Mouse (Mus musculus) myocyte (in vitro differentiated cells): ENCODE results near the gene Acp4. TPM values are rescaled to one million over a fixed set of nuclear protein-coding genes. Genes with fewer than 3 reads are reported as not detected.
"Not testable (repeated sequence)": the region's sequence is repeated elsewhere in the genome, so short reads cannot be mapped to it uniquely, and the experiment has no call there.

Experiments used
- H3K27me3 ChIP-seq: one replicate; pipeline ENCODE4 v1.6.1; 2011; ENCODE audit not compliant: control insufficient read depth, insufficient read depth, insufficient read length
- H3K36me3 ChIP-seq: one replicate; pipeline ENCODE4 v1.6.1; 2011; ENCODE audit not compliant: control insufficient read depth, insufficient read depth
- H3K4me2 ChIP-seq: one replicate; pipeline ENCODE4 v1.6.1; 2011; ENCODE audit warnings: low read depth, control low read depth
- H3K4me3 ChIP-seq: one replicate; pipeline ENCODE4 v1.5.1; 2011; ENCODE audit warnings: mild to moderate bottlenecking, control low read depth, moderate library complexity
- H3K79me2 ChIP-seq: one replicate; pipeline ENCODE4 v1.6.1; 2011; ENCODE audit not compliant: control insufficient read depth, insufficient read depth
- H3ac ChIP-seq: one replicate; pipeline ENCODE4 v1.6.1; 2011; ENCODE audit not compliant: control insufficient read depth, insufficient read length
- E2F4 ChIP-seq: IDR thresholded peaks from one replicate; pipeline ENCODE4 v1.6.1; 2011; ENCODE audit warnings: mild to moderate bottlenecking, control low read depth, moderate library complexity; ENCODE audit not compliant: insufficient read depth
- MYOD1 ChIP-seq, 3 experiments: IDR thresholded peaks; one replicate each; pipeline ENCODE4 v1.6.1; 2011; ENCODE audit warnings: control low read depth in 2 of 3, low read depth in 2 of 3, mild to moderate bottlenecking in 2 of 3, moderate library complexity in 1 of 3; ENCODE audit not compliant: insufficient read length in 2 of 3, control insufficient read depth in 1 of 3
- POLR2A ChIP-seq: IDR thresholded peaks from one replicate; pipeline ENCODE4 v1.6.1; 2011; ENCODE audit warnings: low read depth, mild to moderate bottlenecking, control low read depth, moderate library complexity; ENCODE audit not compliant: insufficient read length
- POLR2AphosphoS2 ChIP-seq: IDR thresholded peaks from one replicate; pipeline ENCODE4 v1.6.1; 2011; ENCODE audit warnings: low read depth, control low read depth; ENCODE audit not compliant: insufficient read length
- REST ChIP-seq: IDR thresholded peaks from one replicate; pipeline ENCODE4 v1.6.1; 2011; ENCODE audit warnings: mild to moderate bottlenecking, control low read depth, moderate library complexity; ENCODE audit not compliant: insufficient read depth, insufficient read length
- SRF ChIP-seq: IDR thresholded peaks from one replicate; pipeline ENCODE4 v1.6.1; 2011; ENCODE audit warnings: low read depth; ENCODE audit not compliant: control insufficient read depth, insufficient read length
- TCF12 ChIP-seq: IDR thresholded peaks from one replicate; pipeline ENCODE4 v1.6.1; 2011; ENCODE audit warnings: mild to moderate bottlenecking, control low read depth; ENCODE audit not compliant: poor library complexity, insufficient read depth, severe bottlenecking
- TCF3 ChIP-seq: IDR thresholded peaks from one replicate; pipeline ENCODE4 v1.6.1; 2011; ENCODE audit warnings: low read depth, control low read depth; ENCODE audit not compliant: insufficient read length
- USF1 ChIP-seq: IDR thresholded peaks from one replicate; pipeline ENCODE4 v1.6.1; 2011; ENCODE audit warnings: low read depth, mild to moderate bottlenecking, control low read depth, moderate library complexity
- polyA plus RNA-seq: library from polyadenylated mRNA; unstranded; fragments of >200 nt; fragmentation: generic; extraction: Trizol; gene quantifications from one replicate; pipeline ENCODE4 v1.2.1, GENCODE M21; 2012; ENCODE audit warnings: missing spikeins

Acp4 gene
- polyA plus RNA-seq, 1 experiment, result 0.06 TPM

DNA sequence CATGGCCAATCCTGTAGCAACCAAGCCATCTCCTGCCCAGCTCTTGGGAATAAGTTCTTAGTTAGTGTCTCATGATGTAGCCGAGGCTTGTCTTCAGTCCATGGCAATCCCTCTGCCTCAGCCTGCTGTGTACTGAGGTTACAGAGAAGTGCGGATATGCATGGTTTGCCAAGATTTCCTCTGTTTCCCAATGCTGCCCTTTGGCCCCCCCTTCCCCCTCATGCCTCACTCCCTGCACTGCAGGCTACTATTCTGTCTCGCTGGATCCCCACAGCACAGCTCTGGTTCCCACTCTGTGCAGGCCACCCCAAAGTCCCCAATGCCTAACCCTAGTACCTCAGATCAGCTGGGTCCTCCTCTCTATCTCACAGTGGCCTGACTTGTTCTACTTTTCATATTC, 48.9 kb downstream of the Acp4 start:
- H3K79me2 ChIP-seq, result no peaks in the 10 kb centered on the region
- no peak for TF ChIP-seq MYOD1 (IDR thresholded peaks at IDR 0.05; ENCODE audit: control insufficient read depth in 1 of 3, insufficient read length in 2 of 3, low read depth in 2 of 3)
- no peak for TF ChIP-seq POLR2AphosphoS2
- TF ChIP-seq SRF, result no peak
- TF ChIP-seq TCF3, result no peak
- no peak for TF ChIP-seq USF1
- no peak for TF ChIP-seq TCF12
- TF ChIP-seq REST, result no peak
- no peak for TF ChIP-seq E2F4
- TF ChIP-seq POLR2A, result no peak
- no peak overlapping the region for H3K4me2 ChIP-seq
- H3K36me3 ChIP-seq, result no peaks in the 10 kb centered on the region
- no peaks in the 10 kb centered on the region for H3K27me3 ChIP-seq
- H3ac ChIP-seq, result no peak overlapping the region
- H3K4me3 ChIP-seq, result no peak overlapping the region

DNA sequence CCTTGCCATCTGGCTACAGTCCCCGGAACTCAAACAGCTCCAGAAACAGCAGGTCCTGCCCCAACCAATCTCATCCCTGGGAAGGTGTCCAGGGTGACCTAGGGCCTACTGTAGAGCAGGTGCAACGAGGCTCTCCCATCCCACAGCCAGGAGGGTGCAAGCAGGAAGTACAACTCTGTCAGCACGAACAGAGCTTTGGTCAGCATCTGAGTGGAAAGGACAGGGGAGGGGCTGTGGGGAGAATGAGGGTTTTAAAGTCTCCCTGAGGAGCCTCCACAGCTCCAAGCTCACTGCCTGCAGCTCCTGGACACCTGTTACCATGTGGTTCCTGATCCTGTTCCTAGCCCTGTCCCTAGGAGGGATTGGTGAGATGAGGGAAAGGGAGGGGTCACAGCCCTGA, 50.0 kb downstream of the Acp4 start, which contains the start of gene Klk1b4:
Gene Klk1b4, plus strand, starts transcription at position 301 of the 400 bp plus-strand sequence.
- not testable (repeated sequence) for H3ac ChIP-seq, H3K4me2 ChIP-seq, H3K4me3 ChIP-seq, H3K36me3 ChIP-seq, H3K79me2 ChIP-seq, H3K27me3 ChIP-seq

Other genes starting within 250 kb of the Acp4 start
- 0.32 TPM for gene Klk1b26, start 245.2 kb downstream of the Acp4 start, polyA plus RNA-seq
- gene Klk1b27, start 205.1 kb downstream of the Acp4 start, polyA plus RNA-seq, result 0.11 TPM
- gene Klk1b21, start 155.1 kb downstream of the Acp4 start, polyA plus RNA-seq, result not detected
- gene Klk1b22, start 144.7 kb downstream of the Acp4 start, polyA plus RNA-seq, result 1.1 TPM
- gene Klk1b16, start 120.6 kb downstream of the Acp4 start, polyA plus RNA-seq, result not detected
- gene Klk1b24, start 69.1 kb downstream of the Acp4 start, polyA plus RNA-seq, result not detected
- gene Klk1b3, start 59.2 kb downstream of the Acp4 start, polyA plus RNA-seq, result not detected
- gene Klk1b4, start 49.9 kb downstream of the Acp4 start, polyA plus RNA-seq, result not detected
- not detected for gene Klk1b5, start 41.4 kb downstream of the Acp4 start, polyA plus RNA-seq
- not detected for gene Klk1, start 32.0 kb downstream of the Acp4 start, polyA plus RNA-seq
- not detected for gene Gm36864, start 21.2 kb downstream of the Acp4 start, polyA plus RNA-seq
- gene 1700028J19Rik, start 10.7 kb downstream of the Acp4 start, polyA plus RNA-seq, result 0.62 TPM
- 40.9 TPM for gene 2410002F23Rik, start 10.7 kb downstream of the Acp4 start, polyA plus RNA-seq
- not detected for gene Gm15517, start 4.1 kb upstream of the Acp4 start, polyA plus RNA-seq
- gene Clec11a, start 49.5 kb upstream of the Acp4 start, polyA plus RNA-seq, result 0.60 TPM
- 0.10 TPM for gene Shank1, start 52.9 kb upstream of the Acp4 start, polyA plus RNA-seq
- not detected for gene Syt3, start 126.7 kb upstream of the Acp4 start, polyA plus RNA-seq
- gene 1700008O03Rik, start 128.4 kb upstream of the Acp4 start, polyA plus RNA-seq, result not detected
- gene Lrrc4b, start 171.6 kb upstream of the Acp4 start, polyA plus RNA-seq, result not detected
- gene Aspdh, start 208.0 kb upstream of the Acp4 start, polyA plus RNA-seq, result not detected
- gene Josd2, start 210.6 kb upstream of the Acp4 start, polyA plus RNA-seq, result 233 TPM
- gene Emc10, start 239.2 kb upstream of the Acp4 start, polyA plus RNA-seq, result 98.2 TPM
- 1.7 TPM for gene Fam71e1, start 239.2 kb upstream of the Acp4 start, polyA plus RNA-seq